Mouse (Mus musculus) heart, embryonic 14.5 days (tissue): ENCODE measurements around the gene Rab27a. TPM values are rescaled to one million over a fixed set of nuclear protein-coding genes. Genes with fewer than 3 reads are reported as not detected.
"Not testable (repeated sequence)": the region's sequence is repeated elsewhere in the genome, so short reads cannot be mapped to it uniquely, and the experiment has no call there.

ENCODE experiments used
- ATAC-seq: fragments of 200-750 bp; cut with Nextera tagmentation; 2 replicates; pipeline ENCODE4 v1.8.0; 2017; ENCODE audit warnings: low read depth, moderate TSS enrichment; ENCODE audit not compliant: insufficient number of reproducible peaks, insufficient read depth, low FRiP score
- H3K27ac ChIP-seq, 2 experiments: fragments of 200-500 bp in 1 of 2; fragments of 300-500 bp in 1 of 2; sonication (generic) in 1 of 2; replicated peaks in 1 of 2; 2 replicates each; pipeline ENCODE4 v1.5.1; 2012 to 2014; ENCODE audit warnings: low read depth in 2 of 2, low read length in 2 of 2, control low read depth in 1 of 2, mild to moderate bottlenecking in 1 of 2, mixed read lengths in 1 of 2; ENCODE audit not compliant: control insufficient read depth in 1 of 2, insufficient read depth in 1 of 2
- H3K27me3 ChIP-seq: fragments of 300-500 bp; sonication (generic); 2 replicates; pipeline ENCODE4 v1.6.1; 2014; ENCODE audit warnings: mild to moderate bottlenecking, low read length, control low read depth; ENCODE audit not compliant: control insufficient read depth, insufficient read depth
- H3K36me3 ChIP-seq: fragments of 300-500 bp; sonication (generic); 2 replicates; pipeline ENCODE4 v1.6.1; 2014; ENCODE audit warnings: mild to moderate bottlenecking, control low read depth, low read length, mixed read lengths; ENCODE audit not compliant: control insufficient read depth, insufficient read depth
- H3K4me1 ChIP-seq, 2 experiments: fragments of 200-500 bp in 1 of 2; fragments of 300-500 bp in 1 of 2; sonication (generic) in 1 of 2; 2 replicates each; pipeline ENCODE4 v1.6.1; 2012 to 2014; ENCODE audit warnings: low read length in 2 of 2, control low read depth in 1 of 2, mixed read lengths in 1 of 2; ENCODE audit not compliant: control insufficient read depth in 2 of 2, insufficient read depth in 2 of 2
- H3K4me2 ChIP-seq: fragments of 300-500 bp; sonication (generic); 2 replicates; pipeline ENCODE4 v1.6.1; 2014; ENCODE audit warnings: mild to moderate bottlenecking, low read length
- H3K4me3 ChIP-seq, 2 experiments: fragments of 200-500 bp in 1 of 2; fragments of 300-500 bp in 1 of 2; sonication (generic) in 1 of 2; 2 replicates each; pipeline ENCODE4 v1.5.1; 2012 to 2014; ENCODE audit warnings: low read length in 2 of 2, mild to moderate bottlenecking in 2 of 2, control low read depth in 1 of 2, low read depth in 1 of 2, moderate library complexity in 1 of 2; ENCODE audit not compliant: control insufficient read depth in 1 of 2, insufficient read depth in 1 of 2
- H3K9ac ChIP-seq: fragments of 300-500 bp; sonication (generic); 2 replicates; pipeline ENCODE4 v1.6.1; 2014; ENCODE audit warnings: mild to moderate bottlenecking, low read length
- H3K9me3 ChIP-seq: fragments of 300-500 bp; sonication (generic); 2 replicates; pipeline ENCODE4 v1.6.1; 2016; ENCODE audit warnings: low read length, control low read depth; ENCODE audit not compliant: control insufficient read depth
- WGBS: fragments of 180-500 bp; shearing (Covaris S2); extraction: QIAGEN DNeasy Blood & Tissue Kit; methylation state at CpG from one replicate; pipeline ENCODE4 v1.1.7; 2014; 5-methylcytosine and 5-hydroxymethylcytosine counted together
- polyA plus RNA-seq: library from polyadenylated mRNA; unstranded; fragments of >200 nt; fragmentation: Nextera tagmentation; extraction: Ambion mirVana; gene quantifications from 2 replicates; pipeline ENCODE4 v1.2.1, GENCODE M21; 2014

Rab27a gene
- polyA plus RNA-seq, 1 experiment from 2014 or later: 1.6 TPM

GRCm38 (mm10) chr9:73103159-73103879 lies 58.7 kb downstream of the Rab27a start:
- Histone ChIP-seq H3K9me3 (no peaks in the 10 kb centered on the region), H3K27ac (no peak overlapping the region), H3K4me2 (peak overlapping the region; percentile 90), H3K36me3 (no peaks in the 10 kb centered on the region), H3K9ac (peak overlapping the region; percentile 54), H3K27me3 (peaks cover 28% of the 10 kb centered on the region), H3K4me3 (peak overlapping the region; percentile 47 to 51), H3K4me1 (peaks cover 0 to 5% of the 10 kb centered on the region in 2 experiments; a peak in 1 of 4 replicates)
- WGBS: 3% methylated on average over 60 of the region's 60 CpGs
- ATAC-seq: peak; percentile 35; the same call in 1 of the 2 replicates

GRCm38 (mm10) chr9:73103880-73104198 lies 59.2 kb downstream of the Rab27a start:
- 41% methylated on average over 5 of the region's 5 CpGs for WGBS
- Histone ChIP-seq H3K27ac (no peak overlapping the region), H3K9ac (0 out of 2 replicates have a peak overlapping the region, but pooled peaks have one; percentile 54), H3K9me3 (no peaks in the 10 kb centered on the region), H3K27me3 (peaks cover 28% of the 10 kb centered on the region), H3K36me3 (no peaks in the 10 kb centered on the region), H3K4me2 (peak overlapping the region; percentile 90), H3K4me1 (peaks cover 0 to 5% of the 10 kb centered on the region in 2 experiments; a peak in 1 of 4 replicates), H3K4me3 (peak overlapping the region; percentile 47 to 51)
- ATAC-seq: 0 out of 2 replicates have a peak, but pooled peaks have one; percentile 17

DNA sequence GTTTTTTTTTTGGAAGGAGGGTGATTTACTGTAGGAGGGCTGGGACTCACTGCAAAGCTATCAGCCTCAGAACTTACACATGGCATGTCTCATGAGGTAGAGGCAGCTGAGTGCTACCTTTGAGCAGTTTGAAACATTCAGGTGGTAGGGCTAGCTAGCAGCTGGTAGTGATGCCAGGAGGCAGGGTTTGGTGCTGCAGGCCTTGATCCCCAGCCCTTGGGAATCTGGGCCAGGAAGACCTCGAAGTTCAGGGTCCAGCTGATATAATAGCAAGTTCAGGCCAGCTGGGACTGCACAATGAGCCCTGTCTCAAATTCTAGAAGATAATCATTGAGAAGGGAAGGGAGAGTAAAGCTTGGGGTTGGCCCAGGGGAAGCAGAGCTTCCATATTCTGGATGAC lies 60.5 kb downstream of the Rab27a start:
- no peak overlapping the region for H3K4me2 ChIP-seq
- H3K9me3 ChIP-seq: no peaks in the 10 kb centered on the region
- 56% methylated on average over 1 of the region's 1 CpGs for WGBS
- H3K27me3 ChIP-seq: peaks cover 28% of the 10 kb centered on the region
- no peak overlapping the region for H3K9ac ChIP-seq
- H3K4me1 ChIP-seq: peaks cover 0 to 5% of the 10 kb centered on the region in 2 experiments; a peak in 1 of 4 replicates
- H3K4me3 ChIP-seq: no peak overlapping the region
- no peaks in the 10 kb centered on the region for H3K36me3 ChIP-seq
- no peak overlapping the region for H3K27ac ChIP-seq
- ATAC-seq: no peak

GRCm38 (mm10) chr9:73105771-73106170 lies 61.1 kb downstream of the Rab27a start:
- Histone ChIP-seq H3K9me3 (no peaks in the 10 kb centered on the region), H3K4me1 (peaks cover 0 to 5% of the 10 kb centered on the region in 2 experiments; a peak in 1 of 4 replicates), H3K4me2 (no peak overlapping the region), H3K4me3 (no peak overlapping the region), H3K27ac (no peak overlapping the region), H3K27me3 (peaks cover 28% of the 10 kb centered on the region), H3K9ac (no peak overlapping the region), H3K36me3 (no peaks in the 10 kb centered on the region)
- ATAC-seq: no peak

DNA sequence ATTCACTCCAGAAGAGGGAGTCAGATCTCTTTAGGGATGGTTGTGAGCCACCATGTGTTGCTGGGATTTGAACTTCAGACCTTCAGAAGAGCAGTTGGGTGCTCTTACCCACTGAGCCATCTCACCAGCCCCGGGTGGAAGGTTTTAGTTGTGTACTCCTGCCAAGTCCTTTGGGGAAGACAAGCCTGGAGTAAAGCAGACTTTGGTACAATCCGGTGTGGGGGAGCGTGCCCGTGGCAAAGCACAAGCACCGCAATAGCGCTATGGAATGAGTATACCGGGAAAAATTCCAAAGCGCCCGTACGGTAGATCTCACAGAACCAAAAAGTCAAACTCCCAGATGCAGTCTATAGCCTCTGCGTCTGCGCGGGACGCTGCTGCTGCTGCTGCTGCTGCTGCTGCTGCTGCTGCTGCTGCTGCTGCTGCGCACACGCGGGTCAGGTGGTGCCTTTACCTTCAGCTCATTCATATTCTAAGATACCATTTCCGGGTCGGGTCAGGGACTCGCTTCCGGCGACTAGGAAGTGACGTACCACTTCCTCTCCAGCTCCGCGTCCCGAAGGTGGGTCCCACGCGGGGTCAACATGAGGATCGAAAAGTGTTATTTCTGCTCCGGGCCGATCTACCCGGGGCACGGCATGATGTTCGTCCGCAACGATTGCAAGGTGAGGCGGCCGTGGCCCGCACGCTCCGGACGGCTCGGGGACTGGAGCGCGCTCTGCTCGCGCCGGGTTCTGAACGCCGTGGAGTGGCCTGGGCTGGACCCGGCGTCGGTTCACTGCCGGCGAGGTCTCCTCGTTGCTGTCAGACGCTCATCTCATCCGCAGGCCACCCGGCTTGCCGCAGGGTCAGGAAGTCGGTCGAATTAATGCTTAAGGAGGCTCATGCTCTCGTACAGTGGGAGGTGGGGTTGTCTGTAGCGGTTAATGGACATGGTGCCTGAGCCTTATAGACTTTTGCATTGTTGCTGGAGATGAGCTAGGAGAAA lies 68.6 kb downstream of the Rab27a start, which contains the start of gene Rsl24d1:
Gene Rsl24d1, plus strand, starts transcription at position 508 of the 988 bp plus-strand sequence.
- WGBS: under 1% methylated on average over 64 of the region's 64 CpGs

DNA sequence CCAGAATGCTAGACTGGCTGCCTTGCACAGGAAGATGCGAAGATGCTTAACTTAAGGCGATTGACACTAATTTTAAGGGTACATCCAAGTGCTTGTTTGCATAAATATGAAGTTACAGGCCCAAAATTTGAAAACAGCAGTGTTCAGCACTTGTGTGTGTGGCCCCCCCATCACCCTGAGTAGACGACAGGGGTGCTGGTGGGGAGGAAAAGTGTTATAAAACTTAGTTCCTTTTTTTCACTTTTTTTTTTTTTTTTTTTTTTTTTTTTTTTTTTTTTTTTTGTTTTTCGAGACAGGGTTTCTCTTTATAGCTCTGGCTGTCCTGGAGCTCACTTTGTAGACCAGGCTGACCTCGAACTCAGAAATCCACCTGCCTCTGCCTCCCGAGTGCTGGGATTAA lies 72.0 kb downstream of the Rab27a start:
- not testable (repeated sequence) for H3K4me2 ChIP-seq, H3K9ac ChIP-seq, ATAC-seq, H3K4me3 ChIP-seq, H3K27ac ChIP-seq, H3K27me3 ChIP-seq, H3K9me3 ChIP-seq, H3K4me1 ChIP-seq
- peaks cover 61% of the 10 kb centered on the region for H3K36me3 ChIP-seq
- WGBS: 91% methylated on average over 4 of the region's 6 CpGs

More for the DNA sequence above, 68.6 kb downstream of the Rab27a start, which contains the start of gene Rsl24d1:
- Histone ChIP-seq H3K9ac (peak within 1 kb of the TSS; percentile 93), H3K4me3 (peak within 1 kb of the TSS; percentile 76 to 97), H3K27me3 (no peaks in the 10 kb centered on the region), H3K9me3 (no peaks in the 10 kb centered on the region), H3K27ac (peak within 1 kb of the TSS; percentile 48 to 68), H3K36me3 (peaks cover 32% of the 10 kb centered on the region), H3K4me2 (peak within 1 kb of the TSS; percentile 88), H3K4me1 (peaks cover 0 to 9% of the 10 kb centered on the region in 2 experiments; a peak in 2 of 4 replicates)
- ATAC-seq: peak; percentile 87

GRCm38 (mm10) chr9:73118012-73118411 lies 73.4 kb downstream of the Rab27a start:
- Histone ChIP-seq H3K36me3 (peaks cover 72% of the 10 kb centered on the region), H3K4me3 (no peak overlapping the region)
- 87% methylated on average over 4 of the region's 4 CpGs for WGBS

More at GRCm38 (mm10) chr9:73118012-73118411, 73.4 kb downstream of the Rab27a start:
- no peak for ATAC-seq
- Histone ChIP-seq H3K27ac (no peak overlapping the region), H3K27me3 (no peaks in the 10 kb centered on the region), H3K4me2 (no peak overlapping the region), H3K9ac (no peak overlapping the region), H3K9me3 (no peaks in the 10 kb centered on the region), H3K4me1 (peaks cover 0 to 9% of the 10 kb centered on the region in 2 experiments; a peak in 2 of 4 replicates)
